Mouse (Mus musculus) hindbrain, embryonic 14.5 days (tissue): ENCODE results near the gene Gpr153. TPM values are rescaled to one million over a fixed set of nuclear protein-coding genes. Genes with fewer than 3 reads are reported as not detected.

ENCODE experiments used
- ATAC-seq: fragments of 200-750 bp; cut with Nextera tagmentation; 2 replicates; pipeline ENCODE4 v1.8.0; 2017; ENCODE audit warnings: moderate number of reproducible peaks, mild to moderate bottlenecking, moderate TSS enrichment, moderate library complexity; ENCODE audit not compliant: low FRiP score
- DNase-seq: peaks from one replicate; pipeline ENCODE4 v3.0.0-alpha.2; 2015; ENCODE audit warnings: low spot score
- H3K27ac ChIP-seq: fragments of 300-500 bp; sonication (generic); 2 replicates; pipeline ENCODE4 v1.5.1; 2014; ENCODE audit warnings: mild to moderate bottlenecking, moderate library complexity
- H3K27me3 ChIP-seq: fragments of 300-500 bp; sonication (generic); 2 replicates; pipeline ENCODE4 v1.6.1; 2014; ENCODE audit warnings: mild to moderate bottlenecking, low read length, mixed read lengths; ENCODE audit not compliant: control insufficient read depth, insufficient read depth
- H3K36me3 ChIP-seq: fragments of 300-500 bp; sonication (generic); replicated peaks from 2 replicates; pipeline ENCODE4 v1.6.1; 2014; ENCODE audit not compliant: control insufficient read depth, insufficient read depth
- H3K4me1 ChIP-seq: fragments of 300-500 bp; sonication (generic); replicated peaks from 2 replicates; pipeline ENCODE4 v1.6.1; 2014; ENCODE audit warnings: antibody characterized with exemption, low read length, mixed read lengths; ENCODE audit not compliant: control insufficient read depth, insufficient read depth
- H3K4me2 ChIP-seq: fragments of 300-500 bp; sonication (generic); replicated peaks from 2 replicates; pipeline ENCODE4 v1.6.1; 2014; ENCODE audit warnings: mild to moderate bottlenecking, moderate library complexity
- H3K4me3 ChIP-seq: fragments of 300-500 bp; sonication (generic); replicated peaks from 2 replicates; pipeline ENCODE4 v1.5.1; 2014; ENCODE audit warnings: mild to moderate bottlenecking, low read length
- H3K9ac ChIP-seq: fragments of 300-500 bp; sonication (generic); 2 replicates; pipeline ENCODE4 v1.6.1; 2014
- H3K9me3 ChIP-seq: fragments of 300-500 bp; sonication (generic); 2 replicates; pipeline ENCODE4 v1.6.1; 2016; ENCODE audit warnings: low read length; ENCODE audit not compliant: control insufficient read depth
- WGBS: fragments of 180-500 bp; shearing (Covaris S2); extraction: QIAGEN DNeasy Blood & Tissue Kit; methylation state at CpG from one replicate; pipeline ENCODE4 v1.1.7; 2014; 5-methylcytosine and 5-hydroxymethylcytosine counted together
- polyA plus RNA-seq: library from polyadenylated mRNA; unstranded; fragments of >200 nt; fragmentation: Nextera tagmentation; extraction: Ambion mirVana; gene quantifications from 2 replicates; pipeline ENCODE4 v1.2.1, GENCODE M21; 2014

The Gpr153 gene
- polyA plus RNA-seq, 1 experiment from 2014 or later = 23.1 TPM

DNA sequence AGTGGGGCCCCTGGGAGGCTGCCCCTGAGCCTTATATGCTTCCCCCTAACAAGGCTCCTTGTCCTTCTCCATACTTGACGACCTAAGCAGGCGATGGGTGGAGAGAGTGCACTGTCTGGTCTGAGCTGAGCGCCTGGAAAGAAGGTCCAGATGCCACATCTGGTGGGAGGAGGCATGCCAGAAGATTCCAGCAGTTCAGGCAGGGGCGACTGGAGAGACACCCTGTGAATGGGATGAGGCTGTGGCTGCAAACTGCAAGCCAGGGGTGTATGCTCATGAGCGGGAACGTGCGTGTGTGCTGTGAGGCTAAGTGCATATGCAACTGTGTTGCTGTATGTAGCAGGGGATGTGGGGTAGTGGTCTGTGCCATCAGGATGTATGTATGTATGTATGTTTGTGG, 2.0 kb upstream of the Gpr153 start:
- DNase-seq (no peak), ATAC-seq (no peak)
- H3K4me2 ChIP-seq = no peak overlapping the region
- H3K9me3 ChIP-seq = no peaks in the 10 kb centered on the region
- peaks cover 15% of the 10 kb centered on the region for H3K36me3 ChIP-seq
- no peak overlapping the region for H3K4me3 ChIP-seq
- H3K27me3 ChIP-seq = peaks cover 35% of the 10 kb centered on the region
- WGBS = 80% methylated on average over 7 of the region's 7 CpGs
- no peak overlapping the region for H3K9ac ChIP-seq
- peaks cover 11% of the 10 kb centered on the region for H3K4me1 ChIP-seq
- H3K27ac ChIP-seq = no peak overlapping the region

DNA sequence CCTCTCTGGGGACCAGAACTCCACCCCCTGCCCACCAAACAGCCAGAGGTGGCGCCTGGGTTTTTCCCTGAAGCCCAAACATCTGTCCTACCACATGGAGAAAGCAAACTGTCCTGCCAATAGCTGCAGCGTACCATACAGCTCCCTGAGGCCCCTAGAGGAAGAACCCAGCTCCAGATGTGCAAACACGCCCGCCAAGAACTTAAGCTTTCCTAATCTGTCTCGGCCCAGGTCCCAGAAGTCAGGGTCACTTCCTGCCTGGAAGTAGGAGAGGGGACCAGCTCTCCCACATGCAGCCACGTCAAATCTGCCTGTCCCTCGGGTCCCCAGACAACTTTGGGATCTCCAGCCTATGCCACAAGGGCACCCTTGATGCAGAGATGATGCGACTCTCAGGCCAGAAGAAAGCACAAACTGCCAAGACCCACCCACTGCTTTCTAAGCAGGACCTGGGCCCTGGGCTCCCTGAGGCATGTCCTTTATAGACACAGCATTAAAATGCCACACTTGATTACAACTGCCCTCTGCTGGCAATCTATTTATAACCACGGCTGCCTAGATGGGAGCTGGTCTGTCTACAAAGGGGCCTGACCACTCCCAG, 1.5 kb upstream of the Gpr153 start:
- Histone ChIP-seq H3K4me1 (peaks cover 11% of the 10 kb centered on the region), H3K4me3 (no peak overlapping the region), H3K9me3 (no peaks in the 10 kb centered on the region), H3K4me2 (no peak overlapping the region), H3K27ac (0 out of 2 replicates have a peak overlapping the region, but pooled peaks have one; percentile 78), H3K27me3 (peaks cover 39% of the 10 kb centered on the region), H3K36me3 (peaks cover 15% of the 10 kb centered on the region), H3K9ac (no peak overlapping the region)
- WGBS = 40% methylated on average over 9 of the region's 9 CpGs
- ATAC-seq (no peak), DNase-seq (no peak)

DNA sequence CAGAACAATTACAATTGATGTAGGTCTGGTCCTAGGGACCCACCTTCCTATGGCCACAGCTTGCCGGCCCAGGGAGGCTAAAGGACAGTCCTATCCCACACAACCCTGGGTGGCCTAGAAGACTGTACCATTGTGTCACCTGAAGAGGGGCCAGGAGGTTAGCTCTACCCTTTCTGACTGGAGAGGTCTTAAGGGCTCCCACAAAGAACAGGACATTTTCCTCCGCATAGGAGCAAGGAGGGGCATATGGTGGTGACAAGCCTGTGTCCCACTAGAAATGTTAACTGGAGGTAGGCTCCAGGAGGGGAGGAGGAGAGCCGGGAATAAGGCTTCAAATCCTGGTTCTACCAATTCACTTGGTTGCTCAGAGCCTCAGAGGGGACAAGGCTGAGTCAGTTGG, 841 bp upstream of the Gpr153 start:
- H3K27me3 ChIP-seq = peaks cover 43% of the 10 kb centered on the region
- peaks cover 13% of the 10 kb centered on the region for H3K36me3 ChIP-seq
- peak overlapping the region; percentile 78 for H3K27ac ChIP-seq
- H3K4me1 ChIP-seq = peaks cover 11% of the 10 kb centered on the region
- H3K4me3 ChIP-seq = peak overlapping the region; percentile 64
- H3K9ac ChIP-seq = no peak overlapping the region; the same call in 1 of the 2 replicates
- DNase-seq (no peak), ATAC-seq (no peak)
- 19% methylated on average over 3 of the region's 3 CpGs for WGBS
- peak overlapping the region; percentile 91 for H3K4me2 ChIP-seq
- no peaks in the 10 kb centered on the region for H3K9me3 ChIP-seq

DNA sequence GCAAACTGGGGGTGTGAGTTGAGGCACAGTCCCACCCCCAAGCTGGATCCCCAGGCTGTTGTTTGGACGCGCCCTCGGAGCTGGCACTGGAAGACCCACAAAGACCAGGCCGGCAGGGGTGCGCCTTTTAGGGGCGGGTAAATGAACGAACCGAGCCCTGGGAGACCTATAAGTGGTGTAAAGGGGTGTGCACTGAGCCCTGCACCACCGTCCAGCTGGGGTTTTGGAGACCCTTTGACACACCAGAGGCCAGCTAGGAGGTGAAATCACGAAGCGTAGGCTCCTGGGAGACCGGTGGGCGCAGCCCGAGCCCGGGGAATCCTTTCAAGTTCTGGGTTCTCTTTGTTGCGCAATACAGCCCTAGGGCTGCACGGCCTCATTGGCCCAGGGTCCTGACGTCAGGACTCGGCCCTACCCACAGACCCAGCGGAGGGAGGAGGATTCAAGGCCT, 674 bp downstream of the Gpr153 start:
- H3K27ac ChIP-seq = peak overlapping the region; percentile 78
- H3K27me3 ChIP-seq = peaks cover 51% of the 10 kb centered on the region
- DNase-seq = peak; percentile 47
- H3K9me3 ChIP-seq = no peaks in the 10 kb centered on the region
- ATAC-seq = 0 out of 2 replicates have a peak, but pooled peaks have one; percentile 41
- peaks cover 12% of the 10 kb centered on the region; the same call in 1 of the 2 replicates for H3K36me3 ChIP-seq
- WGBS = under 1% methylated on average over 20 of the region's 20 CpGs
- peak overlapping the region; percentile 87 for H3K9ac ChIP-seq
- H3K4me1 ChIP-seq = peaks cover 11% of the 10 kb centered on the region; the same call in 1 of the 2 replicates
- H3K4me2 ChIP-seq = peak overlapping the region; percentile 91
- H3K4me3 ChIP-seq = peak overlapping the region; percentile 64

DNA sequence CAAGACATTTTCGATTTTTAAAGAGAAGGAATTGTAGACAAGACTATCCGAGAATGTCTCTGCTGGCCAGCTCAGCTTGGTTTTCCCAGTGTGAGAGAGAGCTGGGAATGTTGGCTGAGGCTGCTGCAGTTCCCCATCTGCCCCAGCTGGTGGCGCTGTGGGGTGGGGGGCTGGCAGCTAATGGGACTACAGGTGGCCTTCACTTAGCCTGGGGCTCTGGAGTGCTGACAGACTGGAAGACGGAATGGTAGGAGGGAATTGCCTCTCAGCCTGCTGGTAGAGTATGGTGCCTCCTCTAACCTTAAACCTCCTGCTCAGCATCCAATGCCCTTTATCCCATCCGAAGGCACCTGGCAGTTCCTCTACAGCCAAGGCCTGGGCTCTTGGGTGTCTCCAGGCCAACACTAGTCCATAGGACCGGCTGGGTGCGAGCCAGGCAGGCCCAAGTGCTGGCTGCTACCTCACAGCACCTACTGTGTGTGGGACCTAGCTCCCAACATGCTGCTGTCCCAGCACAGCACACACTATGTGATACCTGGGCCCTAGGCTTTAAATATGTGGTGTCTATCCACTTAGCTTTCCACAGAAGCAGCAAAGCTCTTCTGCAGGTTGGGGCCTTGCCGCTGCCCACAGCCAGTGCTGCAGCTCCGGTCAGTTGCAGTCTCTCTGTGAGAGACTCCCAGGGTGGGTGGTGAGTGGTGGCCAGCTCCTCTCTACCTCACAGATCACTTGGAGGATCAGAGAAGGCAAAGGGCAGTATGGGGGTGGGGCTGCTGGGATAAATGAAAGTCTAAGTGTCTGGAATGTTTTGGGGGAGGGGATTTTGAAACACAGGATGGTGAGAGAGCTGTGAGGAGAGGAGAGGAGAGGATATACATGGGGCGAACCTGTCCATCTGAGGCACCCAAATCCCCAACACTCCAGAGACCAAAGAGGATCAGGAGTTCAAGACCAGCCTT, 2.6 kb downstream of the Gpr153 start:
- Histone ChIP-seq H3K9ac (no peak overlapping the region), H3K9me3 (no peaks in the 10 kb centered on the region), H3K27ac (no peak overlapping the region), H3K27me3 (peaks cover 69% of the 10 kb centered on the region), H3K36me3 (peaks cover 19% of the 10 kb centered on the region; the same call in 1 of the 2 replicates), H3K4me1 (peaks cover 11% of the 10 kb centered on the region; the same call in 1 of the 2 replicates), H3K4me3 (no peak overlapping the region), H3K4me2 (no peak overlapping the region)
- DNase-seq = no peak
- no peak for ATAC-seq
- WGBS = 58% methylated on average over 10 of the region's 10 CpGs

DNA sequence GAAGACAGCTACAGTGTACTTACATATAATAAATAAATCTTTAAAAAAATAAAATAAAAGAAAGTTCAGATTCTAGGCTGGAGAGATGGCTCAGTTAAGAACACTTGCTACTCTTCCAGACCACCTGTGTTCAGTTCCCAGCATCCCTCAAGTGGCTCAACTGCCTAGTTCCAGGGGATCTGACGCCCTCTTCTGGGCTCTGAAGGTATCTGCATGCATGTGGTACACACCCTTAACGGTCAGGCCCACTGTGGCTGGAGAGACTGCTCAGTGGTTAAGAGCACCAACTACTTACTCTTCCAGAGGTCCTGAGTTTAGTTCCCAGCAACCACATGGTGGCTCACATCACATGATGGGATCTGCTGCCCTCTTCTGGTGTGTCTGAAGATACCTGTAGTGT, 3.9 kb downstream of the Gpr153 start:
- DNase-seq = no peak
- Histone ChIP-seq H3K27ac (no peak overlapping the region), H3K4me2 (no peak overlapping the region), H3K4me1 (peaks cover 11% of the 10 kb centered on the region; the same call in 1 of the 2 replicates), H3K36me3 (peaks cover 15% of the 10 kb centered on the region; the same call in 1 of the 2 replicates), H3K9me3 (no peaks in the 10 kb centered on the region), H3K27me3 (peaks cover 77% of the 10 kb centered on the region), H3K4me3 (no peak overlapping the region), H3K9ac (no peak overlapping the region)
- no peak for ATAC-seq
- 68% methylated on average over 2 of the region's 2 CpGs for WGBS

DNA sequence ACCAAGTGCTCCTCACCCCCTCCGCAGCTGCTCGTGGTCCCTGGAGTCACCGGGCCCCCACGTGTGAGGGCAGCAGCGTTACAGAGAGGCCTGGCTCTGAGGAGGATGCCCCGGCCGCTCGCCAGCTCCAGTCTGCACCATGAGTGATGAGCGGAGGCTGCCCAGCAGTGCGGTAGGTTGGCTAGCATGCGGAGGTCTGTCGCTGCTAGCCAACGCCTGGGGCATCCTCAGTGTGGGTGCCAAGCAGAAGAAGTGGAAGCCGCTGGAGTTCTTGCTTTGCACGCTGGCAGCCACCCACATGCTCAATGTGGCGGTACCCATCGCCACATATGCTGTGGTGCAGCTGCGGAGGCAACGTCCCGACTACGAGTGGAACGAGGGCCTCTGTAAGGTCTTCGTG, 5.0 kb downstream of the Gpr153 start:
- Histone ChIP-seq H3K9ac (no peak overlapping the region), H3K9me3 (no peaks in the 10 kb centered on the region), H3K4me1 (0 out of 2 replicates have a peak, but pooled peaks cover 9% of the 10 kb centered on the region), H3K27me3 (peaks cover 87% of the 10 kb centered on the region), H3K36me3 (peaks cover 15% of the 10 kb centered on the region; the same call in 1 of the 2 replicates), H3K27ac (no peak overlapping the region), H3K4me2 (no peak overlapping the region), H3K4me3 (no peak overlapping the region)
- 74% methylated on average over 23 of the region's 23 CpGs for WGBS
- ATAC-seq (no peak), DNase-seq (no peak)

DNA sequence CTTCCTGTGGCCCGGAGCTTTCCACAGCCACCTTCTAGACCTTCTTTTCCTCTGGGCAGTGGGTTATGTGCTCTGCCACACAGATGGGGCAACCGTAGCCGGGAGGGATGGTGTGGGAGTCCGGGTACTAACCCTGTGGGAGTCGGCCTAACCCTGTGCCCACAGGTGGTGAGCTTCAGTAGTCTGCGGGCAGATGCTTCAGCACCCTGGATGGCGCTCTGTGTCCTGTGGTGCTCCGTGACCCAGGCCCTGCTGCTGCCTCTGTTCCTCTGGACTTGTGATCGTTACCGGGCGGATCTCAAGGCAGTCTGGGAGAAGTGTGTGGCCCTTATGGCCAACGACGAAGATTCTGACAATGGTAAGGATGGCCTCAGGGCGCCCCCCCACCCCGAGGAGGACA, 7.6 kb downstream of the Gpr153 start:
- Histone ChIP-seq H3K27ac (no peak overlapping the region), H3K4me1 (peaks cover 10% of the 10 kb centered on the region), H3K36me3 (peaks cover 15% of the 10 kb centered on the region; the same call in 1 of the 2 replicates), H3K27me3 (peaks cover 94% of the 10 kb centered on the region), H3K4me3 (no peak overlapping the region), H3K9me3 (no peaks in the 10 kb centered on the region), H3K9ac (no peak overlapping the region), H3K4me2 (no peak overlapping the region)
- WGBS = 62% methylated on average over 15 of the region's 15 CpGs
- ATAC-seq (no peak), DNase-seq (no peak)

DNA sequence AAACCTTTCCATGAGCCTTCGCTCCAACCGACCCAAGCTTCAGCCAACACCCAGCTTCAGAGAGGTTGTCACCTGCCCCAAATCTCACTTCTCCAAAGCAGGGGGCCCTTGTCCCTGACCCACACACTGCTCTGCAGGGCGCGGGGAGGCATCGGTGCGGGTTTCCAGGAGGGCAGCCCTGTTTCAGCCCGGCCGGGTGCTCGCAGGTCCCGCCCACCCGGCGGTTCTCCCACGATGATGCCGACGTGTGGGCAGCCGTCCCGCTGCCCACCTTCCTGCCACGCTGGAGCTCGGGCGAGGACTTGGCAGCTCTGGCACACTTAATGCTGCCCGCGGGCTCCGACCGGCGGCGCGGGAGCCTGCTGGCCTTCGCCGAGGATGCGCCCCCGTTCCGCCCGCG, 8.7 kb downstream of the Gpr153 start:
- ATAC-seq (no peak), DNase-seq (no peak)
- Histone ChIP-seq H3K27me3 (peaks cover 96% of the 10 kb centered on the region), H3K36me3 (peaks cover 15% of the 10 kb centered on the region; the same call in 1 of the 2 replicates), H3K4me2 (peak overlapping the region; percentile 52), H3K27ac (no peak overlapping the region), H3K4me1 (peaks cover 18% of the 10 kb centered on the region), H3K4me3 (peak overlapping the region; percentile 31), H3K9ac (0 out of 2 replicates have a peak overlapping the region, but pooled peaks have one; percentile 12), H3K9me3 (no peaks in the 10 kb centered on the region)
- 20% methylated on average over 30 of the region's 34 CpGs for WGBS
